21 mouse cellular contexts compared by ENCODE assay signal in the genomic region with DNA sequence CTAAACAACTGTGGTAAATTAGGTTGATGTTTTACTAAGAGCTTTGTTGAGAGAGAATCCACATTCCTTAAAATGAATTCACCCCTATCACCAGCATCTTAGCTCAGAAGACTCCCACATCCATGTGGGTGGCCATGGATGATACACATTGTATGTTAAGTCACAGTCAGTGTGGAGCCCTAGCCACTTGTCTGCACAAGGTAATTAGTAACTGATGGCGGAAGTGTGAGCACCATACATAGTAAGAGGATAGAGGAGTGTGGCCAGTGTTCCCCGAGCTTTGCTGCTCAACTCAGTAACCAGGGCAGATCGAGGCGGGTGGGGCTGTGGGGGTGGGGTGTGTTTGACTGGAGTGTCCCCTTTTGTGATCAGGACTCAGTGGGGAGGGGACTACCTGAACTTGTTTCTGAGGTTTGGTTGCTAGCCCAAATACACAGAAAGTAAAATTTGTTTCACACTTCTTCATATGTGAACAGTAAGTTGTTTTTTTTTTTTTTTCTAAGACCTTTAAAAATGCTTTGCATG.
DNase-seq lines count a peak whose midpoint lies in the region; ATAC-seq and TF ChIP-seq lines count a peak whose summit lies in the region.
"Had no signal": no experiment of that assay in that cellular context is flagged by ENCODE, and none has a peak within 500 bp of the region (broad histone marks: within the 10 kb centered on the region; RNA-seq: fewer than 3 reads in every experiment).

No protein-coding gene starts in this region.

- no peak overlapping the region for H3K27ac ChIP-seq in heart, adult 2 months
- no peak overlapping the region for H3K27ac ChIP-seq in kidney, embryonic 15.5 days
- no peak overlapping the region for H3K27ac ChIP-seq in intestine, embryonic 16.5 days (ENCODE audit: low read length)
- no peak overlapping the region for H3K27ac ChIP-seq in midbrain, embryonic 14.5 days (replicated peaks; ENCODE audit: low read depth, low read length)
- H3K27ac ChIP-seq: embryonic facial prominence, embryonic 15.5 days; forebrain, embryonic 10.5 days; hindbrain, embryonic 10.5 days; hindbrain, embryonic 15.5 days had no signal

- H3K4me2 ChIP-seq in kidney, embryonic 15.5 days, result no peak overlapping the region
- H3K4me2 ChIP-seq in intestine, embryonic 16.5 days (ENCODE audit: low read depth, low read length), result no peak overlapping the region
- H3K4me2 ChIP-seq in midbrain, embryonic 14.5 days (ENCODE audit: low read length), result no peak overlapping the region
- H3K4me2 ChIP-seq: embryonic facial prominence, embryonic 15.5 days; heart, embryonic 12.5 days; hindbrain, embryonic 15.5 days had no signal

- no peak for ATAC-seq in kidney, embryonic 15.5 days (replicated peaks; ENCODE audit: low FRiP score)
- peak; percentile 33; the same call in 1 of the 2 replicates for ATAC-seq in intestine, embryonic 16.5 days
- no peak for ATAC-seq in midbrain, embryonic 14.5 days (ENCODE audit: low FRiP score, low TSS enrichment)
- ATAC-seq: CD4-positive, CD25-positive, alpha-beta regulatory T cell, adult 4 months; forebrain, embryonic 14.5 days had no signal

- TF ChIP-seq POLR2A in heart, adult 2 months (IDR thresholded peaks at IDR 0.05; ENCODE audit: insufficient read depth, low read depth, low read length), result no peak

- DNase-seq in heart, adult 11 months, result peak; percentile 84
- no peak for DNase-seq in heart, adult 2 months
- DNase-seq in kidney, postnatal 4 days, result peak; percentile 22 to 42
- DNase-seq in ES-CJ7 (ENCODE audit: low read depth, low spot score), result peak; percentile 9
- no peak for DNase-seq in gastrocnemius, postnatal 25 days
- DNase-seq in midbrain, embryonic 14.5 days, result no peak
- DNase-seq: adrenal gland, adult 8-10 months; cerebellum, adult 11 months; cerebellum, adult 8-10 months; cerebellum, postnatal 14 days; embryo, embryonic 11 days had no signal

- H3K4me3 ChIP-seq in heart, adult 2 months, result no peak overlapping the region
- H3K4me3 ChIP-seq in kidney, embryonic 15.5 days (replicated peaks), result no peak overlapping the region
- H3K4me3 ChIP-seq in intestine, embryonic 16.5 days (ENCODE audit: low read length), result no peak overlapping the region
- no peak overlapping the region for H3K4me3 ChIP-seq in midbrain, embryonic 14.5 days (replicated peaks; ENCODE audit: low read depth, low read length)
- H3K4me3 ChIP-seq: embryonic facial prominence, embryonic 15.5 days; erythroblast, embryonic 14.5 days; forebrain, embryonic 10.5 days; heart, embryonic 12.5 days; hindbrain, embryonic 10.5 days; hindbrain, embryonic 15.5 days had no signal

- intact Hi-C loops in heart, adult 2 months (cut with DNase I), result loop anchor here (2.0 to 5.0 kb wide), 2 partner anchors 46 to 129 kb away; no protein-coding TSS in a partner anchor

- H3K9me3 ChIP-seq in kidney, embryonic 15.5 days (replicated peaks), result no peaks in the 10 kb centered on the region
- no peaks in the 10 kb centered on the region for H3K9me3 ChIP-seq in intestine, embryonic 16.5 days (ENCODE audit: control insufficient read depth, low read length)
- no peaks in the 10 kb centered on the region for H3K9me3 ChIP-seq in midbrain, embryonic 14.5 days (ENCODE audit: control insufficient read depth, low read length)
- H3K9me3 ChIP-seq: embryonic facial prominence, embryonic 15.5 days; forebrain, embryonic 10.5 days; heart, embryonic 12.5 days; hindbrain, embryonic 10.5 days; hindbrain, embryonic 15.5 days had no signal

- WGBS in heart, adult 2 months, result 79% methylated on average over 4 of the region's 4 CpGs
- 74% methylated on average over 4 of the region's 4 CpGs for WGBS in kidney, embryonic 15.5 days
- 66% methylated on average over 4 of the region's 4 CpGs for WGBS in intestine, embryonic 16.5 days
- WGBS in midbrain, embryonic 14.5 days, result 72% methylated on average over 4 of the region's 4 CpGs

- H3K27me3 ChIP-seq in heart, adult 2 months (ENCODE audit: control insufficient read depth, insufficient read depth, low read length), result no peaks in the 10 kb centered on the region
- H3K27me3 ChIP-seq in kidney, embryonic 15.5 days, result no peaks in the 10 kb centered on the region
- no peaks in the 10 kb centered on the region for H3K27me3 ChIP-seq in intestine, embryonic 16.5 days (replicated peaks; ENCODE audit: control insufficient read depth, insufficient read depth, low read length)
- H3K27me3 ChIP-seq in midbrain, embryonic 14.5 days (ENCODE audit: control insufficient read depth, insufficient read depth, low read length), result no peaks in the 10 kb centered on the region
- H3K27me3 ChIP-seq: embryonic facial prominence, embryonic 15.5 days; heart, embryonic 12.5 days; hindbrain, embryonic 15.5 days had no signal

- peaks cover 11% of the 10 kb centered on the region for H3K79me2 ChIP-seq in heart, adult 2 months (replicated peaks; ENCODE audit: control insufficient read depth, insufficient read depth, low read length)

- peaks cover 13% of the 10 kb centered on the region for H3K36me3 ChIP-seq in heart, adult 2 months (ENCODE audit: control insufficient read depth, insufficient read depth, low read length)
- no peaks in the 10 kb centered on the region for H3K36me3 ChIP-seq in kidney, embryonic 15.5 days
- no peaks in the 10 kb centered on the region; the same call in 1 of the 2 replicates for H3K36me3 ChIP-seq in intestine, embryonic 16.5 days (ENCODE audit: control insufficient read depth, insufficient read depth, low read length)
- H3K36me3 ChIP-seq in midbrain, embryonic 14.5 days (ENCODE audit: control insufficient read depth, insufficient read depth, low read length), result no peaks in the 10 kb centered on the region
- H3K36me3 ChIP-seq: embryonic facial prominence, embryonic 15.5 days; hindbrain, embryonic 15.5 days had no signal

- peaks cover 3% of the 10 kb centered on the region; the same call in 1 of the 2 replicates for H3K4me1 ChIP-seq in heart, adult 2 months (ENCODE audit: control insufficient read depth, insufficient read depth, low read length)
- H3K4me1 ChIP-seq in kidney, embryonic 15.5 days, result peaks cover 23% of the 10 kb centered on the region; the same call in 1 of the 2 replicates
- peaks cover 20% of the 10 kb centered on the region for H3K4me1 ChIP-seq in intestine, embryonic 16.5 days (ENCODE audit: control insufficient read depth, insufficient read depth, low read length)
- peaks cover 17% of the 10 kb centered on the region for H3K4me1 ChIP-seq in midbrain, embryonic 14.5 days (ENCODE audit: control insufficient read depth, insufficient read depth, low read length)

- no peak for TF ChIP-seq CTCF in heart, adult 2 months (IDR thresholded peaks at IDR 0.05)

- TF ChIP-seq EP300 in heart, adult 2 months (IDR thresholded peaks at IDR 0.05; ENCODE audit: insufficient read depth, low read depth, low read length), result no peak

- no peak overlapping the region for H3K9ac ChIP-seq in heart, adult 2 months (ENCODE audit: low read depth, low read length)
- no peak overlapping the region for H3K9ac ChIP-seq in kidney, embryonic 15.5 days
- no peak overlapping the region for H3K9ac ChIP-seq in intestine, embryonic 16.5 days (ENCODE audit: low read depth, low read length)
- no peak overlapping the region for H3K9ac ChIP-seq in midbrain, embryonic 14.5 days (replicated peaks; ENCODE audit: low read length)
- H3K9ac ChIP-seq: embryonic facial prominence, embryonic 15.5 days; heart, embryonic 12.5 days; hindbrain, embryonic 15.5 days had no signal

Comparison
In these comparisons a context has a peak if more than half of its experiments do, and no peak if none do; other contexts are left out.
1. DNase-seq: peak in heart, adult 11 months (single experiment), kidney, postnatal 4 days (2 of 2) and ES-CJ7 (single experiment); none in heart, adult 2 months (0 of 2), gastrocnemius, postnatal 25 days (single experiment) and midbrain, embryonic 14.5 days (single experiment).